Mouse (Mus musculus): ENCODE data around the gene 2310057J18Rik.
"Not testable (repeated sequence)": the region's sequence is repeated elsewhere in the genome, so short reads cannot be mapped to it uniquely, and the experiment has no call there.

Gene 2310057J18Rik

GRCm38 (mm10) chr10:28986203-28986602 lies at the start of gene 2310057J18Rik:
Gene 2310057J18Rik, minus strand, starts transcription at chr10:28986303.
- DNase-seq (ENCODE audit: low spot score): no peak

- DNase-seq (ENCODE audit: low spot score): not testable (repeated sequence)
These were observed 43.9 kb upstream of the 2310057J18Rik start for GRCm38 (mm10) chr10:29029960-29030359.

GRCm38 (mm10) chr10:29019496-29020270 lies 33.6 kb upstream of the 2310057J18Rik start:
- DNase-seq (ENCODE audit: low spot score): no peak

- DNase-seq (ENCODE audit: low spot score): no peak
These were observed 11.7 kb upstream of the 2310057J18Rik start for GRCm38 (mm10) chr10:28997776-28998175.

- no peak for DNase-seq (ENCODE audit: low spot score)
These were observed 2.9 kb upstream of the 2310057J18Rik start for GRCm38 (mm10) chr10:28988990-28989389.

- no peak for DNase-seq (ENCODE audit: low spot score)
These were observed 17.9 kb downstream of the 2310057J18Rik start for GRCm38 (mm10) chr10:28968189-28968588.

- peak; percentile 11 for DNase-seq (ENCODE audit: low spot score)
These were observed 31.0 kb downstream of the 2310057J18Rik start for GRCm38 (mm10) chr10:28955138-28955537.

- no peak for DNase-seq (ENCODE audit: low spot score)
These were observed 31.6 kb downstream of the 2310057J18Rik start for GRCm38 (mm10) chr10:28954515-28954914.
